ENCODE assay signal across 9 mouse cellular contexts in genomic region chr9:116122969-116123589, GRCm38 (mm10). TPM values are rescaled to one million over a fixed set of nuclear protein-coding genes. Genes with fewer than 3 reads are reported as not detected.
DNase-seq lines count a peak whose midpoint lies in the region; ATAC-seq lines count a peak whose summit lies in the region.
"Had no signal": no experiment of that assay in that cellular context is flagged by ENCODE, and none has a peak within 500 bp of the region (broad histone marks: within the 10 kb centered on the region; RNA-seq: fewer than 3 reads in every experiment).

No protein-coding gene starts in this region.

- no peak overlapping the region for H3K9ac ChIP-seq in hindbrain, embryonic 11.5 days (ENCODE audit: low read depth, low read length)
- no peak overlapping the region for H3K9ac ChIP-seq in heart, embryonic 14.5 days (ENCODE audit: low read length)

- DNase-seq in hindbrain, embryonic 10.5 days (ENCODE audit: low spot score): no peak
- DNase-seq in hindbrain, embryonic 11.5 days (ENCODE audit: low spot score): no peak
- DNase-seq in CD4-positive, CD25-positive, alpha-beta regulatory T cell, adult 2 months (ENCODE audit: low read depth, low spot score): peak; percentile 70
- DNase-seq in lung, postnatal 4 days: peak; percentile 45 to 80
- DNase-seq in yolk sac, embryonic 10.5 days (ENCODE audit: low spot score): peak; percentile 29
- DNase-seq in Muller cell, postnatal 12 days (ENCODE audit: inconsistent ontology term): no peak
- DNase-seq in layer of hippocampus, postnatal 14 days (ENCODE audit: low spot score in 2 of 2): no peak

- no peak overlapping the region for H3K4me3 ChIP-seq in hindbrain, embryonic 10.5 days
- no peak overlapping the region for H3K4me3 ChIP-seq in hindbrain, embryonic 11.5 days (ENCODE audit: low read depth, low read length)
- no peak overlapping the region for H3K4me3 ChIP-seq in heart, embryonic 14.5 days (ENCODE audit: control insufficient read depth in 1 of 2, insufficient read depth in 1 of 2, low read depth in 1 of 2, low read length in 2 of 2)

- 0 out of 2 replicates have a peak, but pooled peaks cover 2% of the 10 kb centered on the region for H3K36me3 ChIP-seq in hindbrain, embryonic 10.5 days
- no peaks in the 10 kb centered on the region for H3K36me3 ChIP-seq in hindbrain, embryonic 11.5 days (ENCODE audit: control insufficient read depth, insufficient read depth, low read length)
- H3K36me3 ChIP-seq in heart, embryonic 14.5 days (ENCODE audit: control insufficient read depth, insufficient read depth, low read length): peaks cover 58% of the 10 kb centered on the region

- no peaks in the 10 kb centered on the region for H3K27me3 ChIP-seq in hindbrain, embryonic 10.5 days (ENCODE audit: insufficient read depth, poor library complexity, severe bottlenecking)
- no peaks in the 10 kb centered on the region for H3K27me3 ChIP-seq in hindbrain, embryonic 11.5 days (ENCODE audit: control insufficient read depth, insufficient read depth, low read length)
- H3K27me3 ChIP-seq in heart, embryonic 14.5 days (ENCODE audit: control insufficient read depth, insufficient read depth, low read length): no peaks in the 10 kb centered on the region

- no peaks in the 10 kb centered on the region for H3K9me3 ChIP-seq in hindbrain, embryonic 10.5 days
- H3K9me3 ChIP-seq in hindbrain, embryonic 11.5 days (ENCODE audit: control insufficient read depth, low read length): no peaks in the 10 kb centered on the region
- no peaks in the 10 kb centered on the region for H3K9me3 ChIP-seq in heart, embryonic 14.5 days (ENCODE audit: control insufficient read depth, low read length)

- no peak for ATAC-seq in hindbrain, embryonic 11.5 days (ENCODE audit: low FRiP score)
- peak; percentile 60 for ATAC-seq in heart, embryonic 14.5 days (ENCODE audit: insufficient number of reproducible peaks, insufficient read depth, low FRiP score, low read depth)

- peaks cover 17% of the 10 kb centered on the region for H3K4me1 ChIP-seq in hindbrain, embryonic 10.5 days (replicated peaks)
- no peaks in the 10 kb centered on the region for H3K4me1 ChIP-seq in hindbrain, embryonic 11.5 days (replicated peaks; ENCODE audit: control insufficient read depth, insufficient read depth, low read length)
- peaks cover 4 to 11% of the 10 kb centered on the region in 2 experiments; a peak in 3 of 4 replicates for H3K4me1 ChIP-seq in heart, embryonic 14.5 days (ENCODE audit: control insufficient read depth in 2 of 2, insufficient read depth in 2 of 2, low read length in 2 of 2)

- H3K4me2 ChIP-seq in hindbrain, embryonic 11.5 days (replicated peaks; ENCODE audit: low read depth, low read length): no peak overlapping the region
- H3K4me2 ChIP-seq in heart, embryonic 14.5 days (ENCODE audit: low read length): no peak overlapping the region

- WGBS in hindbrain, embryonic 10.5 days: 75% methylated on average over 9 of the region's 9 CpGs
- WGBS in hindbrain, embryonic 11.5 days: 71% methylated on average over 9 of the region's 9 CpGs
- 47% methylated on average over 9 of the region's 9 CpGs for WGBS in heart, embryonic 14.5 days

- peak overlapping the region; percentile 67; the same call in 1 of the 2 replicates for H3K27ac ChIP-seq in hindbrain, embryonic 10.5 days
- H3K27ac ChIP-seq in hindbrain, embryonic 11.5 days (ENCODE audit: low read depth, low read length): no peak overlapping the region
- H3K27ac ChIP-seq in heart, embryonic 14.5 days (replicated peaks in 1 of 2; ENCODE audit: control insufficient read depth in 1 of 2, insufficient read depth in 1 of 2, low read depth in 2 of 2, low read length in 2 of 2): peak overlapping the region; percentile 15 to 84

RNA-seq across cellular contexts. Expression of gene Tgfbr2, which starts 52.1 kb away (rescaled TPM):
- polyA plus RNA-seq in hindbrain, embryonic 10.5 days (2016; fragmentation: Nextera tagmentation; extraction: Ambion mirVana): 8.3 and 8.4 TPM in 2 replicates
- 8.8 and 10.9 TPM in 2 replicates for polyA plus RNA-seq in hindbrain, embryonic 11.5 days (2014; fragmentation: Nextera tagmentation; extraction: Ambion mirVana)
- 24.6 and 25.0 TPM in 2 replicates for polyA plus RNA-seq in heart, embryonic 14.5 days (2014; fragmentation: Nextera tagmentation; extraction: Ambion mirVana)
- 10 to 100 TPM; 13.0 to 14.7 TPM for total RNA-seq in layer of hippocampus, postnatal 14 days (2021)
- total RNA-seq: MEL had no signal

Comparison
In these comparisons a context has a peak if more than half of its experiments do, and no peak if none do; other contexts are left out.
1. DNase-seq: peak in CD4-positive, CD25-positive, alpha-beta regulatory T cell, adult 2 months (single experiment), lung, postnatal 4 days (2 of 2) and yolk sac, embryonic 10.5 days (single experiment); none in hindbrain, embryonic 10.5 days (single experiment), hindbrain, embryonic 11.5 days (single experiment), Muller cell, postnatal 12 days (single experiment) and layer of hippocampus, postnatal 14 days (0 of 2).